In genomic region chr11:41591426-41591825, GRCm38 (mm10) we compare ENCODE assay signal across 4 mouse cellular contexts.
A peak's percentile ranks its signal among the peaks of the same experiment; 100 is the strongest.
DNase-seq lines count a peak whose midpoint lies in the region; TF ChIP-seq lines count a peak whose summit lies in the region.
"Not testable (repeated sequence)": the region's sequence is repeated elsewhere in the genome, so short reads cannot be mapped to it uniquely, and the experiment has no call there.

No protein-coding gene starts in this region.

- not testable (repeated sequence) for H3K4me3 ChIP-seq in cerebellum, adult 2 months (replicated peaks; ENCODE audit: insufficient read depth, low read depth, low read length)

- not testable (repeated sequence) for H3K4me1 ChIP-seq in cerebellum, adult 2 months (ENCODE audit: control insufficient read depth, insufficient read depth, low read length)

- TF ChIP-seq POLR2A in cerebellum, adult 2 months (IDR thresholded peaks at IDR 0.05; ENCODE audit: borderline replicate concordance, insufficient read depth, low read length) = not testable (repeated sequence)

- H3K27me3 ChIP-seq in cerebellum, adult 2 months (ENCODE audit: control insufficient read depth, insufficient read depth, low read length) = not testable (repeated sequence)

- DNase-seq in cerebellum, adult 11-12 months = peak; percentile 17
- peak; percentile 36 to 65 for DNase-seq in cerebellum, adult 2 months
- DNase-seq in cerebellum, postnatal 10 days = peak; percentile 32 to 50
- peak; percentile 59 to 71 for DNase-seq in cerebellum, postnatal 25 days

- WGBS in cerebellum, adult 2 months = 17% methylated on average over 4 of the region's 4 CpGs

- TF ChIP-seq CTCF in cerebellum, adult 2 months (IDR thresholded peaks at IDR 0.05; ENCODE audit: borderline replicate concordance, insufficient read depth, low read depth, low read length) = not testable (repeated sequence)

- not testable (repeated sequence) for H3K27ac ChIP-seq in cerebellum, adult 2 months (ENCODE audit: insufficient read depth, low read length)
